Mouse (Mus musculus): ENCODE measurements around the gene Col9a2. TPM values are rescaled to one million over a fixed set of nuclear protein-coding genes. Genes with fewer than 3 reads are reported as not detected.

Gene Col9a2
- polyA plus RNA-seq, 1 experiment from 2014 or later: 8.6 TPM

DNA sequence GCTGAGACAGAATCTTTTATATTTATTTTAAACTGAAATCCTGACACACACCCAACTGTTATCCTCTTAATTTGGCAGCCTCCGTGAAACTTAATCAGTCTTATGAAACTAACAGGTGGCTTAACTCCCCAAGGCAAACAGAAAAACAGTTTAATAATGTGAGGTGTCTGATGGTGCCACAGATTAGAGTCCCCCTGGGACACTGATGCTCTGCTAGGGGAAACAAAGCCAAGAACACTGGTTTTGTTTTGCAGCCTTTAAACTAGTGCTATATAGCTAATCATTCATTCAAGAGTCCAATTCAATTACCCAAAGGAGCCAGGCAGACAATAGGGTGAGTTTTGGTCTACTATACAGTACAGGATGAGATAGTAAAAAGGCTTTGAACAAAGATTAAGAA lies 41.2 kb downstream of the Col9a2 start:
- Histone ChIP-seq H3K4me2 (ENCODE audit: low read length) (no peak overlapping the region), H3K4me1 (replicated peaks; ENCODE audit: control insufficient read depth, insufficient read depth, low read length) (no peaks in the 10 kb centered on the region), H3K36me3 (ENCODE audit: control insufficient read depth, insufficient read depth, low read length) (peaks cover 83% of the 10 kb centered on the region), H3K9ac (ENCODE audit: low read length) (no peak overlapping the region), H3K27ac (ENCODE audit: low read depth) (no peak overlapping the region), H3K4me3 (ENCODE audit: low read depth, low read length) (no peak overlapping the region), H3K27me3 (replicated peaks; ENCODE audit: control insufficient read depth, insufficient read depth, low read length) (no peaks in the 10 kb centered on the region), H3K9me3 (ENCODE audit: control insufficient read depth, low read length) (no peaks in the 10 kb centered on the region)
- no peak for ATAC-seq (replicated peaks; ENCODE audit: low FRiP score, low TSS enrichment, low read depth)
- 91% methylated on average over 1 of the region's 1 CpGs for WGBS
- no peak for DNase-seq (ENCODE audit: low spot score)

DNA sequence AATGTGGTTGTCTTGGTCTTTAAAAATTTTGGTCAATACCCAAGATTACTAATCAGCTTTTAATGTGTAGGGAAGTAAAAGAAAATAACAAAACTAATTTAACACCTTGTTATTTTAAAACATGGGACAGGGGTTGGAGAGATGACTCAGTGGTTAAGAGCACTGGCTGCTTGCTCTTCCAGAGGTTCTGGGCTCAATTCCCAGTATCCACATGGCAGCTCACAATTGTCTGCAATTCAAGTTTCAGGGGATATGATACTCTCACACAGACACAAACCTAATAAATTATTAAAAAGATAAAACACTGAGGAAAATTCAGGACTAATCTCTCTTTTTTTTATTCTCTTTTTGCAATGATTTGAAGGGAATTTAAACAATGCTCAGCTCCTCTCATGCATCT lies 45.3 kb downstream of the Col9a2 start:
- DNase-seq (ENCODE audit: low spot score): no peak
- no peak overlapping the region for H3K4me2 ChIP-seq (ENCODE audit: low read length)
- H3K9me3 ChIP-seq (ENCODE audit: control insufficient read depth, low read length): no peaks in the 10 kb centered on the region
- H3K36me3 ChIP-seq (ENCODE audit: control insufficient read depth, insufficient read depth, low read length): peaks cover 88% of the 10 kb centered on the region
- H3K4me1 ChIP-seq (replicated peaks; ENCODE audit: control insufficient read depth, insufficient read depth, low read length): no peaks in the 10 kb centered on the region
- H3K9ac ChIP-seq (ENCODE audit: low read length): no peak overlapping the region
- H3K27ac ChIP-seq (ENCODE audit: low read depth): no peak overlapping the region
- no peak for ATAC-seq (replicated peaks; ENCODE audit: low FRiP score, low TSS enrichment, low read depth)
- no peaks in the 10 kb centered on the region for H3K27me3 ChIP-seq (replicated peaks; ENCODE audit: control insufficient read depth, insufficient read depth, low read length)
- no peak overlapping the region for H3K4me3 ChIP-seq (ENCODE audit: low read depth, low read length)

DNA sequence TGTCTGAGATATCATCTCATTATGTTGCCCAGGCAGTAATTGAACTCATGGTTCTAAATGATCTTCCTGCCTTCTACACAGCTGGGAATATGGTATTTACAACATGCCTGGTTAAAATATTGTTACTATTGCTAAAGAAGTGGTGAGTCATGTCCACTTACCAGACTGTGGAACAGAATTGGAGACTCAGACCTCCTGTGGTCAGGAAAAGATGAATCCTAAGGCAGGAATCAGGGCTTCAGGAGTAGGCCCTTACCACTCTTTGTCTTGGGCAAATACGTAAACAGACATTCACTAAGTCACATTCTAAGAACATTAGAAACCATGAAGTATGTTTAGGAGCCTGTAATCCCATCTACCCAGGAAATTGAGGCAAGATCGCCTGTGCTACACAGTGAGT lies 49.5 kb downstream of the Col9a2 start:
- Histone ChIP-seq H3K27ac (ENCODE audit: low read depth) (no peak overlapping the region), H3K4me3 (ENCODE audit: low read depth, low read length) (no peak overlapping the region), H3K9ac (ENCODE audit: low read length) (no peak overlapping the region), H3K27me3 (replicated peaks; ENCODE audit: control insufficient read depth, insufficient read depth, low read length) (no peaks in the 10 kb centered on the region), H3K4me2 (ENCODE audit: low read length) (no peak overlapping the region), H3K36me3 (ENCODE audit: control insufficient read depth, insufficient read depth, low read length) (peaks cover 76% of the 10 kb centered on the region), H3K9me3 (ENCODE audit: control insufficient read depth, low read length) (no peaks in the 10 kb centered on the region), H3K4me1 (replicated peaks; ENCODE audit: control insufficient read depth, insufficient read depth, low read length) (no peaks in the 10 kb centered on the region)
- ATAC-seq (replicated peaks; ENCODE audit: low FRiP score, low TSS enrichment, low read depth): no peak
- DNase-seq (ENCODE audit: low spot score): no peak
- WGBS: 86% methylated on average over 2 of the region's 2 CpGs

DNA sequence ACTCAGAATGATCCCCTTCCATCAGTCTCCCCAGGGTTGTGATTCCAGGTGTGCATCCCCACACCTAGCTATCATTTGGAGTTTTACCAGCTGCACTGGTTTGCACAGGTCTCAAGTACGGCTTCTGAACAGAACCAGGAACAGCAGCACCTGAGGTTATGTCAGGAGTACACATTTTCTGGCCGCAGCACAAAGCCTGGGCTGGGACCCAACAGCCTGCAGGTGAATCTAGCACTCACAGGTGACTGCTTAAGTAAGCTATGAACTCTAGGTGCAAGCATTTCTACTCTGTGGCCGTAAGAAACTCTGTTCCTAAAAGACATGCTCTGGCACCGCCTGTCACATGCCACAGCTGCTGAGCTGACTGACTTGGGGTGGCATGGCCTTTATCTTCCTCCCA lies 51.0 kb downstream of the Col9a2 start:
- WGBS: 85% methylated on average over 4 of the region's 4 CpGs
- Histone ChIP-seq H3K4me3 (ENCODE audit: low read depth, low read length) (no peak overlapping the region), H3K4me2 (ENCODE audit: low read length) (no peak overlapping the region), H3K27ac (ENCODE audit: low read depth) (no peak overlapping the region), H3K36me3 (ENCODE audit: control insufficient read depth, insufficient read depth, low read length) (peaks cover 72% of the 10 kb centered on the region), H3K9me3 (ENCODE audit: control insufficient read depth, low read length) (no peaks in the 10 kb centered on the region), H3K4me1 (replicated peaks; ENCODE audit: control insufficient read depth, insufficient read depth, low read length) (no peaks in the 10 kb centered on the region), H3K27me3 (replicated peaks; ENCODE audit: control insufficient read depth, insufficient read depth, low read length) (no peaks in the 10 kb centered on the region), H3K9ac (ENCODE audit: low read length) (no peak overlapping the region)
- ATAC-seq (replicated peaks; ENCODE audit: low FRiP score, low TSS enrichment, low read depth) (no peak), DNase-seq (ENCODE audit: low spot score) (no peak)

DNA sequence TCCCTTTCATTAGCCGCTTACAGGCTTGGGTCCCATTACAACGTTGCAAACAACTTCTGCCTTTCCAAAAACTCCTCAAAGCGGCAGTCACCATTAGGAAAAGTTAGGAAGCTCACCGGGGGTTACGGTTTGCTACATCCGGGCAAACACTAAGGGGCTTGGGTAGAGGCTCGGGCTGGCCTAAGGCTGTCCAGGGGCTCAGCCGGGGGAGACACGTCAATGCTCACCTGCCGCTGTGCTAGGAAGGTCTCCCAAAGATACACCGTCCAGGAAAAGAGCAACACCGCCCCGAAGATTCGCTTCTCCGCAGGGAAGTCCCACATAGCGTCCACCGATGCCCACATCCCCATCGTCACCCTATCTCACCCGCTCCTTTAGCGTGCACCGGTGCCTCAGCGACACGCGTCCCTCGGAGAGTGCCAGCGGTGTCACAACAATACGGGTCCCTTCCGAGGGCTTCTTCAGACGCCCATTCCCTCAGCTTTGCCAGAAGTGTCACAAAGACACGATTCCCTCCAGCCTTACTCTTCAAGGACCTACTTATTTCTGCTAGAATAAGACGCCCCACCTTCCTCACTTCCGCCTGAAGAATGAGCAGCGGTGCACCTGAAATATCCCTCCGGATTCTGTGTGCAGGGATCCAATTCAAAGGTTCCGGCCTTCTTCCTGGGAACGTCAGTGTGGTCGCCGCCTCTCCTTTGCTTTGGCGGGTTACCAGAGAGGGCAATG lies 58.6 kb downstream of the Col9a2 start, which contains the start of gene Zmpste24:
Zmpste24 (minus strand) TSS at position 592 of the 729 bp plus-strand sequence.
- ATAC-seq (replicated peaks; ENCODE audit: low FRiP score, low TSS enrichment, low read depth) (peak; percentile 75), DNase-seq (ENCODE audit: low spot score) (peak; percentile 98)
- Histone ChIP-seq H3K9me3 (ENCODE audit: control insufficient read depth, low read length) (no peaks in the 10 kb centered on the region), H3K27me3 (replicated peaks; ENCODE audit: control insufficient read depth, insufficient read depth, low read length) (no peaks in the 10 kb centered on the region), H3K9ac (ENCODE audit: low read length) (peak within 1 kb of the TSS; percentile 65), H3K4me3 (ENCODE audit: low read depth, low read length) (peak within 1 kb of the TSS; percentile 86), H3K4me2 (ENCODE audit: low read length) (peak within 1 kb of the TSS; percentile 84), H3K36me3 (ENCODE audit: control insufficient read depth, insufficient read depth, low read length) (peaks cover 23% of the 10 kb centered on the region), H3K4me1 (replicated peaks; ENCODE audit: control insufficient read depth, insufficient read depth, low read length) (peaks cover 6% of the 10 kb centered on the region), H3K27ac (ENCODE audit: low read depth) (peak within 1 kb of the TSS; percentile 54)
- WGBS: under 1% methylated on average over 39 of the region's 39 CpGs

DNA sequence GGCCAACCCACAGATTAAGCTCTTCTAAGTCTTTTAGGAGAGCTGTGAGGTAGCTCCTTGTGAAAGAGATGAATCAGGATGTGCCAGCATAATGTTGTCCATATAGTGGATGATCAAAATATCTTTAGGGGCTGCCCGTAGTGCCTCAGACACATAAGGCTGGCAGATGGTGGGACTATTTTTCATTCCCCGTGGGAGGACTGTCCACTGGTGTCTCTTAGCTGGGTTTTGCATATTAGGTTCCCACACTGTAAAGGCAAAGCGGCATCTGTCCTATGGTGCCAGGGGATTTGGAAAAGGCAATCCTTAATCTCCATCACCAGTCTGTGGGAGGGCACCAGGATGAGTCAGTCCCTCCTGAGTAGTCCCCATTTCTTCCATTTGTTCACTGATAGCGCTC lies 64.1 kb downstream of the Col9a2 start:
- ATAC-seq (replicated peaks; ENCODE audit: low FRiP score, low TSS enrichment, low read depth) (no peak), DNase-seq (ENCODE audit: low spot score) (no peak)
- Histone ChIP-seq H3K4me3 (ENCODE audit: low read depth, low read length) (no peak overlapping the region), H3K4me2 (ENCODE audit: low read length) (no peak overlapping the region), H3K9me3 (ENCODE audit: control insufficient read depth, low read length) (no peaks in the 10 kb centered on the region), H3K27ac (ENCODE audit: low read depth) (no peak overlapping the region), H3K27me3 (replicated peaks; ENCODE audit: control insufficient read depth, insufficient read depth, low read length) (no peaks in the 10 kb centered on the region), H3K4me1 (replicated peaks; ENCODE audit: control insufficient read depth, insufficient read depth, low read length) (no peaks in the 10 kb centered on the region), H3K36me3 (ENCODE audit: control insufficient read depth, insufficient read depth, low read length) (no peaks in the 10 kb centered on the region), H3K9ac (ENCODE audit: low read length) (no peak overlapping the region)
- WGBS: 82% methylated on average over 4 of the region's 4 CpGs

Other genes with a start within 250 kb of the Col9a2 start
- gene Nfyc, start 207.8 kb upstream of the Col9a2 start, polyA plus RNA-seq (2014; fragmentation: Nextera tagmentation; extraction: Ambion mirVana): 101 and 109 TPM in 2 replicates
- gene Rims3, start 184.6 kb upstream of the Col9a2 start, polyA plus RNA-seq (2014; fragmentation: Nextera tagmentation; extraction: Ambion mirVana): 2.2 and 2.5 TPM in 2 replicates
- 22.4 and 24.3 TPM in 2 replicates for gene Exo5, start 114.4 kb upstream of the Col9a2 start, polyA plus RNA-seq (2014; fragmentation: Nextera tagmentation; extraction: Ambion mirVana)
- 6.4 and 6.5 TPM in 2 replicates for gene Zfp69, start 87.7 kb upstream of the Col9a2 start, polyA plus RNA-seq (2014; fragmentation: Nextera tagmentation; extraction: Ambion mirVana)
- 14.7 and 17.2 TPM in 2 replicates for gene Smap2, start 22.1 kb upstream of the Col9a2 start, polyA plus RNA-seq (2014; fragmentation: Nextera tagmentation; extraction: Ambion mirVana)
- gene Zmpste24, start 58.9 kb downstream of the Col9a2 start, polyA plus RNA-seq (2014; fragmentation: Nextera tagmentation; extraction: Ambion mirVana): 26.6 and 28.4 TPM in 2 replicates
- gene Tmco2, start 69.8 kb downstream of the Col9a2 start, polyA plus RNA-seq (2014; fragmentation: Nextera tagmentation; extraction: Ambion mirVana): not detected in 2 replicates
- gene Rlf, start 175.7 kb downstream of the Col9a2 start, polyA plus RNA-seq (2014; fragmentation: Nextera tagmentation; extraction: Ambion mirVana): 20.7 and 22.7 TPM in 2 replicates